Mouse (Mus musculus) C2C12 (cell line): ENCODE measurements around the gene Cdk4. TPM values are rescaled to one million over a fixed set of nuclear protein-coding genes. Genes with fewer than 3 reads are reported as not detected.

ENCODE experiments used
- H3K27me3 ChIP-seq: one replicate; pipeline ENCODE4 v1.6.1; 2011; ENCODE audit not compliant: control insufficient read depth, insufficient read depth, insufficient read length
- H3K36me3 ChIP-seq: one replicate; pipeline ENCODE4 v1.6.1; 2011; ENCODE audit not compliant: control insufficient read depth, insufficient read depth
- H3K4me3 ChIP-seq: one replicate; pipeline ENCODE4 v1.5.1; 2011; ENCODE audit warnings: mild to moderate bottlenecking, control low read depth; ENCODE audit not compliant: poor library complexity, insufficient read depth, severe bottlenecking
- H3K79me2 ChIP-seq: one replicate; pipeline ENCODE4 v1.6.1; 2011; ENCODE audit not compliant: control insufficient read depth, insufficient read depth
- H3K79me3 ChIP-seq: one replicate; pipeline ENCODE4 v1.6.1; 2011; ENCODE audit warnings: low read depth, control low read depth
- H3ac ChIP-seq: one replicate; pipeline ENCODE3; 2011; ENCODE audit warnings: low read depth; ENCODE audit not compliant: control insufficient read depth, insufficient read length
- CEBPB ChIP-seq: IDR thresholded peaks from one replicate; pipeline ENCODE4 v1.6.1; 2011; ENCODE audit warnings: low read depth, mild to moderate bottlenecking, control low read depth, moderate library complexity
- CTCF ChIP-seq: IDR thresholded peaks from one replicate; pipeline ENCODE4 v1.5.1; 2011; ENCODE audit not compliant: control insufficient read depth, insufficient read depth, insufficient read length
- FOSL1 ChIP-seq: IDR thresholded peaks from one replicate; pipeline ENCODE4 v1.8.0; 2011; ENCODE audit warnings: mild to moderate bottlenecking, low read length; ENCODE audit not compliant: poor library complexity, insufficient read depth, severe bottlenecking
- MAX ChIP-seq: IDR thresholded peaks from one replicate; pipeline ENCODE4 v1.6.1; 2011; ENCODE audit warnings: mild to moderate bottlenecking, control low read depth
- MYOD1 ChIP-seq: IDR thresholded peaks from one replicate; pipeline ENCODE4 v1.6.1; 2011; ENCODE audit warnings: low read depth; ENCODE audit not compliant: control insufficient read depth, insufficient read length
- MYOG ChIP-seq: IDR thresholded peaks from one replicate; pipeline ENCODE4 v1.6.1; 2011; ENCODE audit not compliant: control insufficient read depth, insufficient read length; ENCODE audit errors: extremely low read depth
- USF1 ChIP-seq: IDR thresholded peaks from one replicate; pipeline ENCODE4 v1.6.1; 2011; ENCODE audit warnings: low read depth, mild to moderate bottlenecking, control low read depth, moderate library complexity
- long read RNA-seq, 2 experiments: library from polyadenylated mRNA; unstranded; transcript quantifications; one replicate each; pipeline ENCODE4 v2.0.0; 2019 to 2020
- polyA plus RNA-seq: library from polyadenylated mRNA; unstranded; fragments of >200 nt; fragmentation: generic; extraction: Trizol; gene quantifications from one replicate; pipeline ENCODE4 v1.2.1, GENCODE M21; 2012; ENCODE audit warnings: missing spikeins

Gene Cdk4
- 714 TPM for polyA plus RNA-seq
- long read RNA-seq, experiment 1, transcript Cdk4-201 (8 exons, 2,053 nt) = major isoform, 400 of 465 reads
- long read RNA-seq, experiment 1, partial matches to known transcripts = 21 of 465 reads
- long read RNA-seq, experiment 1, other reads (novel, unspliced or antisense) = 41 of 465 reads
- long read RNA-seq, experiment 2, transcript Cdk4-201 (8 exons, 2,053 nt) = major isoform, 952 of 1,034 reads
- long read RNA-seq, experiment 2, transcript Cdk4-207 (7 exons, 2,038 nt) = minor isoform, 7 of 1,034 reads
- long read RNA-seq, experiment 2, partial matches to known transcripts = 21 of 1,034 reads
- long read RNA-seq, experiment 2, other reads (novel, unspliced or antisense) = 53 of 1,034 reads

DNA sequence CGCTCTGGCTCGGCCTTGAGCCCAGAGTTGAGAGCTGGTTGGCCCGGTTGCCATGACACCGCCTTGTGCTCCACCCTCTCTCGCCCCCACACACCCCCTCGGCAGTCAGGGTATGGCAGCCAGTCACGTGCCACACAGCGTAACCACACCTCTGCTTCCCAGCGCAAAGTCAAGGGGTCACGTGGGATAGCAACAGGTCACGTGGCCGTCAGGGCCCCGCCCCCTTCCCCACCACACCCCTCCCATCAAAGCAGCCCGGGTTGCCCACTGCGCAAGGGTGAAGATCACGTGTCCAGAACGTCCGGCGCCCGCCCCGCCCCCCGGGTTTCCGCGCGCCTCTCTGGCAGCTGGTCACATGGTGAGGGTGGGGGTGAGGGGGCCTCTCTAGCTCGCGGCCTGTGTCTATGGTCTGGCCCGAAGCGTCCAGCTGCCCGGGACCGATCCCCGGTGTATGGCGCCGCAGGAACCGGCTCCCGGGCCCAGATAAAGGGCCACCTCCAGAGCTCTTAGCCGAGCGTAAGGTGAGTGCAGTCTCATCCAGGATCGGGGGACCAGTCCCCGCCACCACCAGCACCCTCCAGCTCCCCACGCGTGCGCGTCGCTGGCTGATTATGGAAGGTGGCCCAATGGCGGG is at the start of gene Cdk4:
Gene Cdk4, plus strand, starts transcription at position 296 of the 634 bp plus-strand sequence.
- Histone ChIP-seq H3K27me3 (no peaks in the 10 kb centered on the region), H3K36me3 (peaks cover 39% of the 10 kb centered on the region), H3ac (peak within 1 kb of the TSS; percentile 92), H3K4me3 (peak within 1 kb of the TSS; percentile 88), H3K79me3 (peaks cover 24% of the 10 kb centered on the region), H3K79me2 (peaks cover 43% of the 10 kb centered on the region)
- TF ChIP-seq USF1 (peak; percentile 99), MAX (peak; percentile 70), MYOG (no peak)

DNA sequence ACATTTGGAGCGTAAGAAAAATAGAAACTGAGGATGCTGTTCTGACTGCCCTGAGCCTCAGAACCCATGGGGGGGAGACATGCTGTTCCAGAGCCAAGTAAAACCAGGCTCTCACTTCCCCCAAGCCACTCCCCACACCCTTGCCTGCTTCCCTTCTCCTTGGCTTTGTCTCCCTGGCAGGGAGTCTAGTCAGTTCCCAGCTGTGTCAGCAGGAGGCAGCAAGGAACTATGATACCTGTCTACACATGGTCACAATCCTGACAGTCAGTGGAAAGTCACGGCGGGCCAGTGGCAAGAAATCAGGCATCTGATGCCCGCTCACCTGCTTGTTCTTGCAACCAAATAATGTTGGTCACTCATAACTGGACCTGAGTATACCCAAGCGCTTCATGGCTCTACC is 46.8 kb upstream of the Cdk4 start:
- no peaks in the 10 kb centered on the region for H3K79me3 ChIP-seq
- H3K27me3 ChIP-seq = no peaks in the 10 kb centered on the region
- no peak overlapping the region for H3K4me3 ChIP-seq
- H3K36me3 ChIP-seq = no peaks in the 10 kb centered on the region
- no peak overlapping the region for H3ac ChIP-seq
- H3K79me2 ChIP-seq = no peaks in the 10 kb centered on the region
- no peak for TF ChIP-seq MYOG
- TF ChIP-seq CTCF = no peak
- TF ChIP-seq CEBPB = no peak
- TF ChIP-seq MAX = no peak
- TF ChIP-seq FOSL1 = no peak
- TF ChIP-seq MYOD1 = no peak
- no peak for TF ChIP-seq USF1

DNA sequence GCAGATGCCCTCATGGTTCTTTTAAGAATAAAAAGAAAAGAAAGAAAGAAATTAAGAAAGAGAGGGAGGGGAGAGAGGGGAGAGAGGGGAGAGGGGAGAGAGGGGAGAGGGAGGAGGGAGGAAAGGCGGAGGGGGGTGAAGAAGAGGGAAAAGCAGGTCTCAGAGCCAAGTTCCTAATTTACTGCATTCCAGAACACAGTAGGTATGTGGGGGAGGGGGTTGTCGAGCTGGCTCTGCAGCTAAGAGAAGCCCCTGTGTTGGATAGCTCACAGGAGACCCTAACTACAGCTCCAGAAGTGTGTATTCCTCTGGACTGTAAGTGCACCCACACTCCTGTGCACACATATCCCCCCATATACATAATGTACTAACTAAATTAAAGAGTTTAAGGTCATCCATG is 46.3 kb upstream of the Cdk4 start:
- Histone ChIP-seq H3K4me3 (no peak overlapping the region), H3K79me2 (no peaks in the 10 kb centered on the region), H3ac (no peak overlapping the region), H3K36me3 (peaks cover 6% of the 10 kb centered on the region), H3K79me3 (no peaks in the 10 kb centered on the region), H3K27me3 (no peaks in the 10 kb centered on the region)
- TF ChIP-seq MYOG = no peak
- TF ChIP-seq CEBPB = no peak
- no peak for TF ChIP-seq MYOD1
- no peak for TF ChIP-seq USF1
- TF ChIP-seq CTCF = no peak

DNA sequence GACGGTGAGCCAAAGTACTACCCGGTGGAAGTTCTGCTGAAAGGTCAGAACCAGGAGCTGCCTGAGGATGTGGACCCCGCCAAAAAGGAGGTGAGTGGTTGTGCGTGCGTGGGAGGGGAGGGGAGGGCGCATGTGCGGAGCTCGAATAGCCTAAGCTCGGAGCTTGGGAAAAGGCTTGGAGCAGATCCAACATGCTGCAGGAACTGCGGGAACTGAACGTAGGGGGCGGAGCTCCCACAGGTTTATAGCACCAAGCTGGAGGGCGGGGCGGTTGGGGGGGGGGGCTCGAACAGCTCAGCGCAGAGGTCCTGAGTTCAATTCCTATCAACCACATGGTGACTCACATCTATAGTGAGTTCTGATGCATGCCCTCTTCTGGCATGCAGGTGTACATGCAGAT is 44.9 kb upstream of the Cdk4 start:
- H3K27me3 ChIP-seq = no peaks in the 10 kb centered on the region
- TF ChIP-seq MAX = no peak
- no peak for TF ChIP-seq USF1
- TF ChIP-seq CEBPB = no peak
- TF ChIP-seq MYOG = no peak
- no peaks in the 10 kb centered on the region for H3K79me2 ChIP-seq
- no peaks in the 10 kb centered on the region for H3K79me3 ChIP-seq
- H3K4me3 ChIP-seq = no peak overlapping the region
- peaks cover 19% of the 10 kb centered on the region for H3K36me3 ChIP-seq
- no peak overlapping the region for H3ac ChIP-seq

DNA sequence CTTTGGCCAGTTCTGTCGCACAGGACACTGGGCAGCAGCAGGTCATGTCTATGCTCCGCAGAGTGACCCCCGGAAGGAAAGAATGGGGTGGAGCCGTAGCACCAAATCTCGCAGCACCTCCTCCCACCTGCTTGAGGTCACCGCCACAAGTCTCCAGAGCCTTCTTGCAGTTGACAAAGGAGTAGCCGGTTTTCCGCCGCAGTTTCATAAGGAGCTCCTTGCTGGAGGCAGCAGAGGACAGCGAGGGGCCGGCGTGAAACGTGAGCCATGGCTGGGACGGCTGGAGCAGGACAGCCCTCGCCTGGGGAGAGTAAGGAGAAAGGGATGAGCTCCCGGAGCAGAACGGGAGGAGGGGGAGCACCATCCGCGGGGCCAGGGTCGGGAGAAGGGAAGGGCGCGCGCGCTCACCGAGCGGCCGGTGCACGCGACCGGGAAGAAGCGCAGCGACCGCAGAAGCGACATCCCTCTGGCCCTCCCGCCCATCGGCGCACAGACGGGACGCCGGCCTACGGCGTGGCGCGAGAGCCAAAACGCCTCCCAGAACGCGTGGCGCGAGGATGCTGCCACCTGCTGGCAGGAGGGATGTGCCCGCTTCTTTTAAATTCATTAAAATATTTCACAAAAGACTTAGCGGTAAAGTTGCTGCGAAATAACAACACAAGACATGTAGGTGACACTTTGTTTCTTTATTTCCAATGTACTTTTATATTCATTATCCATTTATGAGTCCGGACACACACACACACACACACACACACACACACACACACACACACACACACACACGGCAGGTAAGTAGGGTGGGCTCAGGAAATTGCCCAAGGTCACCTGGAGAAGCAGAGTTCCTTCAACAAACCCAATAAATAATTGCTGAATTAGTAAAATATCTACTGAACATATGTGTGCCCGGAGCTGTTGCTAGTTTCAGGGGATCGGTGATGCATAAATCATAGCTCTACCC is 32.7 kb upstream of the Cdk4 start, which contains the start of gene Tsfm:
Gene Tsfm, minus strand, starts transcription at position 505 of the 961 bp plus-strand sequence.
- H3ac ChIP-seq = peak within 1 kb of the TSS; percentile 92
- H3K27me3 ChIP-seq = no peaks in the 10 kb centered on the region
- peaks cover 18% of the 10 kb centered on the region for H3K36me3 ChIP-seq
- peaks cover 5% of the 10 kb centered on the region for H3K79me3 ChIP-seq
- TF ChIP-seq USF1 (no peak), MYOD1 (no peak), CTCF (peak; percentile 75), MAX (peak; percentile 72), MYOG (no peak)
- H3K4me3 ChIP-seq = peak within 1 kb of the TSS; percentile 66
- peaks cover 17% of the 10 kb centered on the region for H3K79me2 ChIP-seq
